Mouse (Mus musculus) liver, adult 2 months (tissue): ENCODE data around the gene Chchd2. TPM values are rescaled to one million over a fixed set of nuclear protein-coding genes. Genes with fewer than 3 reads are reported as not detected.
"Not testable (repeated sequence)": the region's sequence is repeated elsewhere in the genome, so short reads cannot be mapped to it uniquely, and the experiment has no call there.

Experiments used
- DNase-seq: peaks from one replicate; pipeline ENCODE4 v3.0.0-alpha.2; 2011; ENCODE audit warnings: low read depth, low spot score; ENCODE audit errors: extremely low read depth
- H3K27ac ChIP-seq: fragments of 200-500 bp; replicated peaks from 2 replicates; pipeline ENCODE4 v1.5.1; 2012; ENCODE audit warnings: low read depth, mild to moderate bottlenecking, control low read depth, inconsistent platforms, low read length; ENCODE audit not compliant: insufficient read depth
- H3K27me3 ChIP-seq: fragments of 200-500 bp; 2 replicates; pipeline ENCODE4 v1.6.1; 2012; ENCODE audit warnings: mild to moderate bottlenecking, moderate library complexity, low read length, inconsistent platforms; ENCODE audit not compliant: control insufficient read depth, insufficient read depth
- H3K36me3 ChIP-seq: fragments of 200-500 bp; 2 replicates; pipeline ENCODE4 v1.6.1; 2012; ENCODE audit warnings: low read length, inconsistent platforms; ENCODE audit not compliant: control insufficient read depth, insufficient read depth
- H3K4me1 ChIP-seq: fragments of 200-500 bp; 2 replicates; pipeline ENCODE4 v1.6.1; 2011; ENCODE audit warnings: low read length; ENCODE audit not compliant: control insufficient read depth, insufficient read depth
- H3K4me3 ChIP-seq: fragments of 200-500 bp; 2 replicates; pipeline ENCODE4 v1.5.1; 2011; ENCODE audit warnings: low read depth, mild to moderate bottlenecking, control low read depth, low read length, moderate library complexity; ENCODE audit not compliant: insufficient read depth
- H3K79me2 ChIP-seq: fragments of 200-500 bp; 2 replicates; pipeline ENCODE4 v1.6.1; 2012; ENCODE audit warnings: inconsistent platforms, mild to moderate bottlenecking, low read length, moderate library complexity; ENCODE audit not compliant: control insufficient read depth, insufficient read depth
- H3K9ac ChIP-seq: fragments of 200-500 bp; 2 replicates; pipeline ENCODE4 v1.6.1; 2012; ENCODE audit warnings: low read depth, mild to moderate bottlenecking, control low read depth, inconsistent platforms, low read length
- CTCF ChIP-seq: fragments of 200-500 bp; IDR thresholded peaks from 2 replicates; pipeline ENCODE4 v1.5.1; 2011; ENCODE audit warnings: low read depth, low read length, control low read depth
- POLR2A ChIP-seq: fragments of 200-500 bp; IDR thresholded peaks from 2 replicates; pipeline ENCODE4 v1.6.1; 2011; ENCODE audit warnings: low read length, control low read depth; ENCODE audit not compliant: insufficient read depth; ENCODE audit errors: extremely low read depth
- WGBS: fragments of 180-500 bp; shearing (Covaris S2); methylation state at CpG from one replicate; pipeline ENCODE4 v1.1.7; 2018; 5-methylcytosine and 5-hydroxymethylcytosine counted together
- polyA plus RNA-seq: library from polyadenylated mRNA; depleted of rRNA; stranded (reverse); fragments of >200 nt; gene quantifications from 2 replicates; pipeline ENCODE4 v1.2.3, GENCODE M21; 2012
- total RNA-seq: library from RNA; depleted of rRNA; stranded (reverse); fragments of >200 nt; gene quantifications from 2 replicates; pipeline ENCODE4 v1.2.3, GENCODE M21; 2014

Chchd2 gene
- total and polyA plus RNA-seq, 2 experiments, result 1,062 to 1,612 TPM

GRCm38 (mm10) chr5:129921972-129922371, 34.7 kb upstream of the Chchd2 start:
- DNase-seq, result no peak
- Histone ChIP-seq H3K27ac (no peak overlapping the region), H3K9ac (no peak overlapping the region), H3K36me3 (no peaks in the 10 kb centered on the region), H3K27me3 (no peaks in the 10 kb centered on the region), H3K4me1 (no peaks in the 10 kb centered on the region), H3K79me2 (no peaks in the 10 kb centered on the region), H3K4me3 (no peak overlapping the region)
- 93% methylated on average over 4 of the region's 4 CpGs for WGBS
- TF ChIP-seq POLR2A (no peak), CTCF (no peak)

DNA sequence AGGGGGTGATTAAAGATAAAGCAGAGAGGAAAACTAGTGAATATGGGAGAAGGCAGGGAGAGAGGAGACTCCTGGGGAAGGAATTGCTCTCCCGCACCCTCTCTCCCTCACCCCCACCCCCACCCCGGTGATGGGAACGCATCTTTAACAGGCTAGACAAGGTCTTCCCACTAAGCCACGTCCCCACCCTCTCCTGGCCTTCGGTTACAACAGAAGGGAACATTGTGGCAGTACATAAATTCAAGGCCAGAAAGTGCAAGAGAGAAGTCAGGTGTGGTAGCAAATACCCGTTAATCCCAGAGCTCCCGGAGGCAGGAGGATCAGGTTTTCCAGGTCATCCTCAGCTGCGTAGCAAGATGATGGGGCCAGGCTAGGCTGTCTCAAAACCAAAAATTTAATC, 32.0 kb upstream of the Chchd2 start:
- no peak overlapping the region for H3K4me3 ChIP-seq
- H3K4me1 ChIP-seq, result no peaks in the 10 kb centered on the region
- H3K9ac ChIP-seq, result no peak overlapping the region
- no peaks in the 10 kb centered on the region for H3K27me3 ChIP-seq
- H3K79me2 ChIP-seq, result no peaks in the 10 kb centered on the region
- no peak for TF ChIP-seq POLR2A
- TF ChIP-seq CTCF, result no peak
- no peaks in the 10 kb centered on the region for H3K36me3 ChIP-seq
- 77% methylated on average over 8 of the region's 8 CpGs for WGBS
- no peak for DNase-seq
- H3K27ac ChIP-seq, result no peak overlapping the region

- no peaks in the 10 kb centered on the region for H3K27me3 ChIP-seq
- TF ChIP-seq CTCF (peak; percentile 9; the same call in 1 of the 2 replicates), POLR2A (no peak)
- no peak overlapping the region for H3K27ac ChIP-seq
- H3K36me3 ChIP-seq, result no peaks in the 10 kb centered on the region
- no peak overlapping the region for H3K9ac ChIP-seq
- no peaks in the 10 kb centered on the region for H3K79me2 ChIP-seq
- DNase-seq, result no peak
- 81% methylated on average over 9 of the region's 9 CpGs for WGBS
- no peaks in the 10 kb centered on the region for H3K4me1 ChIP-seq
- H3K4me3 ChIP-seq, result no peak overlapping the region
Observed at GRCm38 (mm10) chr5:129918752-129919151, 31.5 kb upstream of the Chchd2 start.

GRCm38 (mm10) chr5:129918065-129918651, 30.9 kb upstream of the Chchd2 start:
- 90% methylated on average over 24 of the region's 24 CpGs for WGBS
- no peak for TF ChIP-seq POLR2A
- TF ChIP-seq CTCF, result no peak

GRCm38 (mm10) chr5:129915491-129915890, 28.2 kb upstream of the Chchd2 start:
- not testable (repeated sequence) for H3K79me2 ChIP-seq, H3K27me3 ChIP-seq, H3K4me3 ChIP-seq, H3K36me3 ChIP-seq, H3K4me1 ChIP-seq, DNase-seq, H3K9ac ChIP-seq, H3K27ac ChIP-seq
- 76% methylated on average over 11 of the region's 11 CpGs for WGBS

More at GRCm38 (mm10) chr5:129918065-129918651, 30.9 kb upstream of the Chchd2 start:
- no peak overlapping the region for H3K4me3 ChIP-seq
- no peak overlapping the region for H3K9ac ChIP-seq
- no peak overlapping the region for H3K27ac ChIP-seq
- no peaks in the 10 kb centered on the region for H3K4me1 ChIP-seq
- DNase-seq, result no peak
- no peaks in the 10 kb centered on the region for H3K79me2 ChIP-seq
- H3K27me3 ChIP-seq, result no peaks in the 10 kb centered on the region
- no peaks in the 10 kb centered on the region for H3K36me3 ChIP-seq

DNA sequence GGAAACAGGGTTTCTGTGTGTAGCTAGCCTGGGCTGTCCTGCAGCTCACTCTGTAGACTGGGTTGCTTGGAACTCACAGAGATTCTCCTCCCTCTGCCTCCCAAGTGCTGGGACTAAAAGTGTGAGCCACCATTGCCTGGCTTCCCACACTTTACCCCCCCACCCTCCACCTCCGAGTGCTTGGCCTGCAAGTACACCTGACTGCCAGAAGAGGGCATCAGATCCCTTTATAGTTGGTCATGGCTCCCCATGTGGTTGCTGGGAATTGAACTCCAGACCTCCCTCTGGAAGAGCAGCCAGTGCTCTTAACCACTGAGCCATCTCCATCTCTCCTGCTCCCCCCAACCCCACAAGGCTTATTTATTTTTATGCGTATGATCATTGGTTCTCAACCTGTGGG, 26.8 kb upstream of the Chchd2 start:
- peak; percentile 40 for DNase-seq
- Histone ChIP-seq H3K4me1 (no peaks in the 10 kb centered on the region), H3K27me3 (no peaks in the 10 kb centered on the region), H3K79me2 (no peaks in the 10 kb centered on the region), H3K36me3 (no peaks in the 10 kb centered on the region), H3K4me3 (no peak overlapping the region), H3K9ac (no peak overlapping the region), H3K27ac (no peak overlapping the region)
- 47% methylated on average over 2 of the region's 2 CpGs for WGBS
- TF ChIP-seq CTCF (peak; percentile 89), POLR2A (no peak)
